Mouse (Mus musculus) small intestine, adult 2 months (tissue): Measurements from ENCODE around the gene Zdhhc21. TPM values are rescaled to one million over a fixed set of nuclear protein-coding genes. Genes with fewer than 3 reads are reported as not detected.

Experiments
- H3K27ac ChIP-seq: fragments of 200-500 bp; 2 replicates; pipeline ENCODE4 v1.5.1; 2012; ENCODE audit warnings: low read depth, low read length, control low read depth, inconsistent platforms; ENCODE audit not compliant: insufficient read depth
- H3K27me3 ChIP-seq: fragments of 200-500 bp; 2 replicates; pipeline ENCODE4 v1.6.1; 2012; ENCODE audit warnings: mild to moderate bottlenecking, moderate library complexity, low read length, inconsistent platforms; ENCODE audit not compliant: control insufficient read depth, insufficient read depth
- H3K36me3 ChIP-seq: fragments of 200-500 bp; 2 replicates; pipeline ENCODE4 v1.6.1; 2012; ENCODE audit warnings: mild to moderate bottlenecking, low read length, control low read depth, inconsistent platforms; ENCODE audit not compliant: control insufficient read depth, insufficient read depth
- H3K4me1 ChIP-seq: fragments of 200-500 bp; 2 replicates; pipeline ENCODE4 v1.6.1; 2012; ENCODE audit warnings: low read length, inconsistent platforms, mixed read lengths; ENCODE audit not compliant: control insufficient read depth, insufficient read depth, insufficient read length
- H3K4me3 ChIP-seq: fragments of 200-500 bp; 2 replicates; pipeline ENCODE4 v1.5.1; 2012; ENCODE audit warnings: low read depth, mild to moderate bottlenecking, control low read depth, inconsistent platforms, low read length, moderate library complexity
- CTCF ChIP-seq: fragments of 200-500 bp; IDR thresholded peaks from 2 replicates; pipeline ENCODE4 v1.5.1; 2012; ENCODE audit warnings: low read depth, mild to moderate bottlenecking, control low read depth, inconsistent platforms, low read length, moderate library complexity, mixed read lengths; ENCODE audit not compliant: insufficient replicate concordance, insufficient read length; ENCODE audit errors: extremely low read depth
- POLR2A ChIP-seq: fragments of 200-500 bp; IDR thresholded peaks from 2 replicates; pipeline ENCODE4 v1.6.1; 2012; ENCODE audit warnings: low read depth, mild to moderate bottlenecking, control low read depth, inconsistent platforms, low read length, moderate library complexity
- WGBS: fragments of 180-500 bp; shearing (Covaris S2); methylation state at CpG from one replicate; pipeline ENCODE4 v1.1.7; 2018; 5-methylcytosine and 5-hydroxymethylcytosine counted together
- polyA plus RNA-seq: library from polyadenylated mRNA; depleted of rRNA; stranded (reverse); fragments of >200 nt; gene quantifications from 2 replicates; pipeline ENCODE4 v1.2.3, GENCODE M21; 2012

The Zdhhc21 gene
- polyA plus RNA-seq, 1 experiment: 1.1 TPM

DNA sequence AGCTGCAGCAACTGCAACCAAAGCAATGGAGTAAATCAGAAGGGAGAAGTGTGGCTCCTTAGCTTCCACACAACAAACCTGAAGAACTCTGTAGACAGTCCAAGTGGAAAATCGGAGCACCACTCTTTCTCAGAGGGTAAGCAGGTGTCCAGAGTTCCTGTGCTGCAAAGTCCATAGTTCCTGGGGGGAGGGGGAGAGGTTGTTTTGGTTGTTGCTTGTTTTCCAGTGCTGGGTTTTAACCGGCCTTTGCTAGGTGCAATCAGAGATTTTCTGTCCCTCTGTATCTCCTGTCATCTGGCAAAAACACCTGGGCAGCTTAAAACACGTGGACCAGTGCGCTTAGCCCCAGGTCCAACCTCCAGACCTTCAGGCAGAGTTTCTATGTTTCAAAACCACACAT, 15.0 kb upstream of the Zdhhc21 start:
- H3K27ac ChIP-seq: no peak overlapping the region
- H3K4me3 ChIP-seq: no peak overlapping the region
- no peak for TF ChIP-seq POLR2A
- TF ChIP-seq CTCF: no peak
- H3K4me1 ChIP-seq: no peaks in the 10 kb centered on the region
- WGBS: 42% methylated on average over 4 of the region's 4 CpGs
- H3K36me3 ChIP-seq: no peaks in the 10 kb centered on the region
- no peaks in the 10 kb centered on the region for H3K27me3 ChIP-seq

DNA sequence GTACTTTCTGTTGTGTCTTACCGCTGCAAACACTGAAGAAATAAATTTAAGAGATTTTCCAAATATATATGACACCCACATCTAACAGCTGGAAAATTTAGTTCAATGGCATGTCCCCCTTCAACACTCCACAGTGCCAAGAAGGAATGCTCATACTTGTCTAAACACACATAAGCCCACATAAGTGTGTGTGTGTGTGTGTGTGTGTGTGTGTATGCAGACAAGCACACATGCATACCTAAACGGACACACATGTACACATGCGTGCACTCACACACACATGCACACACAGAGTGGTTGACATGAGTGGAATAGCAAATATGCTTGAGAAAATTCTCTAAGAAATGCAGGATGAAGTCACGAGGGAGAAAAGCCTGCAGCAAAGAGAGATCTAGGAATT, 12.8 kb upstream of the Zdhhc21 start:
- Histone ChIP-seq H3K4me1 (peaks cover 2% of the 10 kb centered on the region; the same call in 1 of the 2 replicates), H3K36me3 (no peaks in the 10 kb centered on the region), H3K27me3 (no peaks in the 10 kb centered on the region), H3K4me3 (no peak overlapping the region), H3K27ac (no peak overlapping the region)
- TF ChIP-seq CTCF (no peak), POLR2A (no peak)
- WGBS: 82% methylated on average over 4 of the region's 4 CpGs

DNA sequence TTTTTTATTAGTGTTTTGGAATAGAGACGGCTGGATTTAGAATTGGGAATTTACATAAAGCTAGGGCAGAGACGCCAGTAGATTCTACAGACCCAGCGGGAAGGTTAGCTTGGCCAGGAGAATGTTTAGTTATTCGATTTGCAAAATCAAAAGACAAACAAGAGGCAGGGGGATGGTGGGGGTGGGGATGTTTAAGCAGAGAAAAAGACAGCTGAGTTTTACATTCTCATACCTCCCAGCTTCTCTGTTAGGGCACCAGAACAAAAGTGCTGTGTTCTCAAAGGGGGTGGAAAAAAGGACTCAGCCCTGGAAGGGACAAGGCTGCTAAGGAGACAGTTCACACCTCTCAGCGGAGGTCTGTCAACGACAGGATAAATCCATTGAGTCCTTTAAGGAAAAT, 12.4 kb upstream of the Zdhhc21 start:
- WGBS: 68% methylated on average over 6 of the region's 6 CpGs
- H3K27me3 ChIP-seq: no peaks in the 10 kb centered on the region
- H3K4me3 ChIP-seq: no peak overlapping the region
- H3K4me1 ChIP-seq: peaks cover 2% of the 10 kb centered on the region; the same call in 1 of the 2 replicates
- H3K36me3 ChIP-seq: no peaks in the 10 kb centered on the region
- no peak overlapping the region for H3K27ac ChIP-seq
- no peak for TF ChIP-seq POLR2A
- no peak for TF ChIP-seq CTCF

DNA sequence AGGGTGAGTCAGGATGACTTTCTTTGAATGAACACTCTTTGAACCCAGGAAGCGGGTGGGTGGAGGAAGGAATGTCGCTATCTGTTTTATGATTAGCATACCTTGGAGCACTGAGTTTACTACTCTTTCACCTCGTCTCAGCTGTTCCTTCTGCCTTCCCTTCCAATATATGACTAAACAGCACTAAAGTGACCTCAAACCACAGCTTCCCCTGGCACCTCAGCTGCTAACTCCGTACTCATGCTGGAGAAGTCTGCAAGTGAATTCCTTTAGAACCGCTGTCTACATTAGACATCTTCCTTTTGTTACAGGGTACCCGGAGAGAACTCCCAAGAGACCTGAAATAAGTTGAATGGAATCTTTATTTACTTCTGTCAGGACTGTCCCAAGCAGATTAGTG, 11.2 kb upstream of the Zdhhc21 start:
- Histone ChIP-seq H3K27me3 (no peaks in the 10 kb centered on the region), H3K4me3 (no peak overlapping the region), H3K36me3 (no peaks in the 10 kb centered on the region), H3K4me1 (peaks cover 2% of the 10 kb centered on the region; the same call in 1 of the 2 replicates), H3K27ac (no peak overlapping the region)
- TF ChIP-seq POLR2A (no peak), CTCF (no peak)
- WGBS: 56% methylated on average over 6 of the region's 6 CpGs

DNA sequence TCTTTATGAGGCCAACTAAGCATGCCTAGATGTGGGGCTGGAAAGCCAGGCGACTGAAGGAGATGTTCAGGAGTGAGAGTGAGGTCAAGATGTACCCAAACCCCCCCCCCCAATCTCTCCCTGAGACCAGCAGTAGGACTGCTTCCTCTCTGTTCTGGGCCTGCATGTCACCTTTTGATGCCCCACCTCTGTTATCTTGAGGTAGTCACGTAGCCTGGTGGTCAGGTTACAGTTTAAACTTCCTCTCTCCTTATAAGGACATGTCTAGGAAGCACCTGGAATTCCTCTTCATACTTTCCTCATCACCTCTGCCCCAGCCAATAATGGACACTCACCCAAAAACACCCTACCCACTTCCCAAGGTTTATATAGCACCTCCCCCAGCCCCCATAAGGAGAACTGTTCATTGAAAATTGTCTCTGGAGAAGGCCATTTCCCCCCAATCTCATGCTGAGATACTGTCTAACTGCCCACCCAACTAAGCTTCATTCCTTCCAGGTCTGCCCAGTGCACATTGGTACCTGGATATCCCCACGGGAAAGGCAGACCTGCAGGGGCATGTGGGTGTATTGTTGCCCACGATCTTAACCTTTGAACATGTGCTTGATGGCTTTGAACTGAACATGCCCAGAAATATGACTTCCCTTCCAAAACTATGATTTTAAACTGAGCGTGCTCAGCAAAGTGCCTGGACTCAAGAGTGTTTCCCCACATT, 8.1 kb upstream of the Zdhhc21 start:
- no peak for TF ChIP-seq CTCF
- TF ChIP-seq POLR2A: no peak
- no peaks in the 10 kb centered on the region for H3K36me3 ChIP-seq
- no peaks in the 10 kb centered on the region for H3K27me3 ChIP-seq
- peaks cover 2% of the 10 kb centered on the region; the same call in 1 of the 2 replicates for H3K4me1 ChIP-seq
- no peak overlapping the region for H3K27ac ChIP-seq
- WGBS: 60% methylated on average over 5 of the region's 5 CpGs
- no peak overlapping the region for H3K4me3 ChIP-seq

DNA sequence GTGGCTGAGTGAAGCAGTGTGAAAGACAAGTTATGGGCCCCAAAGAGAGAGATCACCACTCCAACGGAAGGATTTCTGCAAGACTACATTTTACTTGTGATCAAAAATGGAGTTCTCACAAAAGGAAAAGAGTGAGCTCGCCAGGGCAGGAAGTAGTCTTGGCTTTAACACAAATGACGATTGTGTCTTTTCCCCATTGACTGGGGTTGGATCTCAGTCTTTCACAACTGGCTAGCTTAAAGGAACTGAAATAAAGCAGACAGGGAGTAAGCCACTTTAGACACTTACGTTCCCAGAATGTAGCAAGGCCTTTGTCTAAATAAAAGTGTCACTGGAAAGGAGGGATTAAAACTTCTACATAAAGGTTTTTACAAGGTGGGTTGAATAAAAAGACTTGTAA, 7.4 kb upstream of the Zdhhc21 start:
- 68% methylated on average over 4 of the region's 4 CpGs for WGBS
- Histone ChIP-seq H3K27me3 (no peaks in the 10 kb centered on the region), H3K4me3 (no peak overlapping the region), H3K36me3 (no peaks in the 10 kb centered on the region), H3K27ac (no peak overlapping the region), H3K4me1 (peaks cover 2% of the 10 kb centered on the region; the same call in 1 of the 2 replicates)
- TF ChIP-seq POLR2A (no peak), CTCF (no peak)

DNA sequence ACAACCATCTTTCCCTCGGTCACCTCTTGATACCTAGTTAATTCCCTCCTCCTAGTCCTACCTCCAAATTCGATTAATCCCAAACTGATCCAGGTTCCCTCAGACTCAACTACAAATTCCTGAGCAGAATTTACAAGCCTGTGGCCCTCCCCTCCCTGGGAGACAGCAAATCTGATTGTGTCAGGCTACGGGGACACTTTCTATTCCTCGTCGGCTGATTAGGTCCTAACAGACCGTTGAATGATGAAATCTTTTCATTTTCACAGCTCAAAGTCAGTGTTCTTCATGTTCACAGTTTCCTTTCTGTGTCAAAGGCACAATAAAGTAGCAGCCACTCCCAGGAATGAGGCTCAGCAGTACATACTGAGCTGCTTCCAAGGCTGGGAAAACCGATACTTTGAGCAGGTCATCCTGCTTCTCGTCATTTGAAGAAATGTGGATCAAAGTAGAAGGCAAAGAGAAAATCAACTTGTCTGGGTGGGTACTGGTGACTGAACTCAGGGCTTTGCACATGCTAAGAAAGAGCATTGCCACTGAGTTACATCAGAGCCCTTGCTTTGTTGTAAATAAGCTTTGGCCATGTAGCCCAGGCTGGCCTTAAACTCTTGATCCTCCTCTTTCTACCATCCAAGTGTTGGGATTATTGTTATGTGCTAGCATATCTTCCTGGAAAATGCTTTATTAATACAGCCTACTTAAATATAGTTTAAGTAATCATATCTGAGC, 5.4 kb upstream of the Zdhhc21 start:
- no peaks in the 10 kb centered on the region for H3K27me3 ChIP-seq
- no peak overlapping the region for H3K27ac ChIP-seq
- peaks cover 2% of the 10 kb centered on the region; the same call in 1 of the 2 replicates for H3K4me1 ChIP-seq
- 56% methylated on average over 8 of the region's 8 CpGs for WGBS
- H3K36me3 ChIP-seq: no peaks in the 10 kb centered on the region
- TF ChIP-seq POLR2A (no peak), CTCF (no peak)
- no peak overlapping the region for H3K4me3 ChIP-seq
